Mouse (Mus musculus) stomach, postnatal 0 days (tissue): ENCODE measurements around the gene Plxdc2. TPM values are rescaled to one million over a fixed set of nuclear protein-coding genes. Genes with fewer than 3 reads are reported as not detected.

Experiments
- ATAC-seq: fragments of 200-750 bp; cut with Nextera tagmentation; 2 replicates; pipeline ENCODE4 v1.8.0; 2017; ENCODE audit not compliant: low FRiP score, low TSS enrichment
- DNase-seq: peaks from one replicate; pipeline ENCODE4 v3.0.0-alpha.2; 2016; ENCODE audit warnings: low spot score
- H3K27ac ChIP-seq: fragments of 300-500 bp; sonication (generic); replicated peaks from 2 replicates; pipeline ENCODE4 v1.5.1; 2014; ENCODE audit warnings: mild to moderate bottlenecking, control low read depth
- H3K27me3 ChIP-seq: fragments of 300-500 bp; sonication (generic); 2 replicates; pipeline ENCODE4 v1.6.1; 2014; ENCODE audit warnings: low read length; ENCODE audit not compliant: control insufficient read depth, insufficient read depth
- H3K36me3 ChIP-seq: fragments of 300-500 bp; sonication (generic); 2 replicates; pipeline ENCODE4 v1.6.1; 2014; ENCODE audit warnings: low read length, mixed read lengths; ENCODE audit not compliant: control insufficient read depth, insufficient read depth
- H3K4me1 ChIP-seq: fragments of 300-500 bp; sonication (generic); replicated peaks from 2 replicates; pipeline ENCODE4 v1.6.1; 2014; ENCODE audit warnings: antibody characterized with exemption; ENCODE audit not compliant: control insufficient read depth, insufficient read depth
- H3K4me2 ChIP-seq: fragments of 300-500 bp; sonication (generic); replicated peaks from 2 replicates; pipeline ENCODE4 v1.6.1; 2014; ENCODE audit warnings: low read depth, mild to moderate bottlenecking, control low read depth, moderate library complexity
- H3K4me3 ChIP-seq: fragments of 300-500 bp; sonication (generic); 2 replicates; pipeline ENCODE4 v1.5.1; 2014; ENCODE audit warnings: low read depth, low read length, control low read depth
- H3K9ac ChIP-seq: fragments of 300-500 bp; sonication (generic); 2 replicates; pipeline ENCODE4 v1.6.1; 2014; ENCODE audit warnings: mild to moderate bottlenecking, low read length, control low read depth, mixed read lengths
- H3K9me3 ChIP-seq: fragments of 300-500 bp; sonication (generic); 2 replicates; pipeline ENCODE4 v1.6.1; 2016; ENCODE audit warnings: low read length; ENCODE audit not compliant: control insufficient read depth
- CTCF ChIP-seq: IDR thresholded peaks from 2 replicates; pipeline ENCODE4 v1.5.1; 2016; ENCODE audit warnings: antibody characterized with exemption, low read depth, mild to moderate bottlenecking, moderate library complexity
- EP300 ChIP-seq: optimal IDR thresholded peaks from 2 replicates; pipeline ENCODE3; 2016; ENCODE audit warnings: antibody characterized with exemption
- WGBS: fragments of 180-500 bp; shearing (Covaris S2); extraction: QIAGEN DNeasy Blood & Tissue Kit; methylation state at CpG from one replicate; pipeline ENCODE4 v1.1.7; 2014; 5-methylcytosine and 5-hydroxymethylcytosine counted together
- polyA plus RNA-seq: library from polyadenylated mRNA; unstranded; fragments of >200 nt; fragmentation: Nextera tagmentation; extraction: Ambion mirVana; gene quantifications from 2 replicates; pipeline ENCODE4 v1.2.1, GENCODE M21; 2015

Plxdc2 gene
- polyA plus RNA-seq, 1 experiment from 2014 or later: 34.3 TPM

GRCm38 (mm10) chr2:16397501-16397900, 41.4 kb downstream of the Plxdc2 start:
- H3K9me3 ChIP-seq: no peaks in the 10 kb centered on the region
- DNase-seq: no peak
- TF ChIP-seq CTCF (no peak), EP300 (no peak)
- H3K27ac ChIP-seq: no peak overlapping the region
- 72% methylated on average over 3 of the region's 3 CpGs for WGBS
- H3K9ac ChIP-seq: no peak overlapping the region
- no peaks in the 10 kb centered on the region for H3K27me3 ChIP-seq
- H3K4me3 ChIP-seq: no peak overlapping the region
- H3K36me3 ChIP-seq: no peaks in the 10 kb centered on the region
- no peaks in the 10 kb centered on the region for H3K4me1 ChIP-seq
- no peak for ATAC-seq
- H3K4me2 ChIP-seq: no peak overlapping the region

DNA sequence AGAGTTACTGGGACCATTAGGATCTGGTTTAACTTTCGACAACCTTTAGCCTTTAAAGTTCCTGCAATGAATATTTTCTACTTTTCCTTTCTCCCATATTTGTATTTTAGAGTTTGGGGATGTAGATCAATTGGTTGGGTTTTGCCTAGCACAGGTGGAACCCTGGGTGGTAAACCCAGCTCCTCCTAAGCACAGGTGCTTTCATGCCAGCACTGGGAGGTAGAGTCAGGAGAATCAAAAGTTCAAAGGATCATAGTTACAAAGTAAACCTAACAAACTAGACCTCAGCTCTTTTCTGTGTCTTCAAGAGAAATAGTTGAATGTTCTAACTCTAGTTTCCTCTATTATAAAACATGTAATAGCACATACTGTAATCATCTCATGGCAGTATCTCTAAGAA, 41.9 kb downstream of the Plxdc2 start:
- H3K9me3 ChIP-seq: no peaks in the 10 kb centered on the region
- TF ChIP-seq EP300: no peak
- TF ChIP-seq CTCF: no peak
- H3K9ac ChIP-seq: no peak overlapping the region
- no peaks in the 10 kb centered on the region for H3K36me3 ChIP-seq
- H3K27ac ChIP-seq: no peak overlapping the region
- H3K4me2 ChIP-seq: no peak overlapping the region
- H3K27me3 ChIP-seq: no peaks in the 10 kb centered on the region
- DNase-seq (no peak), ATAC-seq (no peak)
- H3K4me1 ChIP-seq: no peaks in the 10 kb centered on the region
- no peak overlapping the region for H3K4me3 ChIP-seq
- WGBS: 86% methylated on average over 1 of the region's 1 CpGs

- WGBS: 43% methylated on average over 10 of the region's 10 CpGs
- H3K9ac ChIP-seq: no peak overlapping the region
- H3K4me2 ChIP-seq: no peak overlapping the region
- ATAC-seq (no peak), DNase-seq (no peak)
- H3K4me1 ChIP-seq: no peaks in the 10 kb centered on the region
- no peak overlapping the region for H3K4me3 ChIP-seq
- no peaks in the 10 kb centered on the region for H3K36me3 ChIP-seq
- TF ChIP-seq CTCF (no peak), EP300 (no peak)
- H3K27ac ChIP-seq: no peak overlapping the region
- H3K27me3 ChIP-seq: no peaks in the 10 kb centered on the region
- H3K9me3 ChIP-seq: no peaks in the 10 kb centered on the region
These were observed 42.8 kb downstream of the Plxdc2 start for GRCm38 (mm10) chr2:16398896-16399295.

DNA sequence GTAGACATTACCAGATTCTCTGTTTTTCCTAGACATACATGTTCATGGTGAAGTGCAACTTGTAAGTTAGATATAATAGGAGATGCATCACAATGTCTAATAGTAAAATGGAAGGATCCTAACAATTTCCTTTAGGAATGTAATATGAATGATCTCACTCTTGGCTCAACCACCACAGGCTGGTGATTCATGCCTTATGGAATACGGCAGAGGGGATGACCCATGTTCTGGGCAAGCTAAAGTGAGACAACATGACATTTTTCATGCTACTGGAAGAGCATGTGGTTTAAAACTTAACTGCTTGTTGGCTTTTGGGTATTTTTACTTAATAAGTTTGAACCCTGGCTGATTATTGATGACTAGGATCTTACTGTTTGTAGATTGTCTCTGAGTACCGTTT, 50.4 kb downstream of the Plxdc2 start:
- Histone ChIP-seq H3K9ac (no peak overlapping the region), H3K27ac (no peak overlapping the region), H3K36me3 (no peaks in the 10 kb centered on the region), H3K9me3 (no peaks in the 10 kb centered on the region), H3K4me2 (no peak overlapping the region), H3K4me1 (no peaks in the 10 kb centered on the region), H3K4me3 (no peak overlapping the region), H3K27me3 (no peaks in the 10 kb centered on the region)
- WGBS: 32% methylated on average over 2 of the region's 2 CpGs
- TF ChIP-seq CTCF (no peak), EP300 (no peak)
- ATAC-seq (no peak), DNase-seq (no peak)

DNA sequence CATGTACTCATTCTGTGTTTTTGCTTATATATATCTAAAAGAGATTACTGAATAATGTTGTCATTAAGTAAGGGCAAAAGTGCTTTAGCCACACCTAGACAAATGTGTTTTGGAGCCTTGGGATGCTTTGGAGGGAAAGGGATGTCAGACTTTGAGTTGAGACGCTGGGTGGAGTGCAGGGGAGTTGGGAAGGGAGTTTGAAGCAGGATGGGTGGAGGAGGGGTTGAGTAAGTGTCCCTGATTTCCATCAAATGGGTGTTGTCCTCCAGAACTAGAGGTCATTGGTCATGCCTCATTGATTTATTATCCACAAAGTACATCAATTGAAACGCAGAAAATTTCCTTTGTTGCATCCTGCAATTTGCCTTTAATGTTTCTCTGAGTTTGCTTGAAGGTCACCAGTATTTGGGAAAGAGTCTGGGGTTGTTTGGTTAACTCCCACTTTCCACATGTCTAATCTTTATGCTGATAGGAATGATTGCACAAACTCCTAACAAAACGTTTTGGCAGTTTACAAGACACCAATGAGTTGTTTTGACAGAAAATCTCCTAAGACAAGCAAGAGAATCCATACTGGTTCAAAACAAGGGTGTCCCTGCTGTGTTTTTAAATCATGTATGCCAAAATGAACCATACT, 58.4 kb downstream of the Plxdc2 start:
- WGBS: 17% methylated on average over 3 of the region's 3 CpGs
- ATAC-seq (no peak; the same call in 1 of the 2 replicates), DNase-seq (no peak)
- no peak overlapping the region for H3K9ac ChIP-seq
- H3K36me3 ChIP-seq: no peaks in the 10 kb centered on the region
- H3K4me1 ChIP-seq: no peaks in the 10 kb centered on the region
- H3K9me3 ChIP-seq: no peaks in the 10 kb centered on the region
- H3K27me3 ChIP-seq: no peaks in the 10 kb centered on the region
- no peak for TF ChIP-seq EP300
- no peak for TF ChIP-seq CTCF
- no peak overlapping the region for H3K27ac ChIP-seq
- no peak overlapping the region for H3K4me2 ChIP-seq
- no peak overlapping the region for H3K4me3 ChIP-seq

- H3K4me2 ChIP-seq: no peak overlapping the region
- H3K4me1 ChIP-seq: no peaks in the 10 kb centered on the region
- TF ChIP-seq EP300 (no peak), CTCF (no peak)
- H3K9ac ChIP-seq: no peak overlapping the region
- H3K9me3 ChIP-seq: no peaks in the 10 kb centered on the region
- no peak overlapping the region for H3K27ac ChIP-seq
- H3K36me3 ChIP-seq: no peaks in the 10 kb centered on the region
- no peak for ATAC-seq
- no peaks in the 10 kb centered on the region for H3K27me3 ChIP-seq
- 90% methylated on average over 5 of the region's 5 CpGs for WGBS
- DNase-seq: no peak
- no peak overlapping the region for H3K4me3 ChIP-seq
These were observed 82.9 kb downstream of the Plxdc2 start for GRCm38 (mm10) chr2:16439030-16439429.
